Mouse (Mus musculus): ENCODE results near the gene Cdc37. TPM values are rescaled to one million over a fixed set of nuclear protein-coding genes. Genes with fewer than 3 reads are reported as not detected.

The Cdc37 gene
- polyA plus RNA-seq, 1 experiment from 2014 or later = 199 TPM

GRCm38 (mm10) chr9:21169157-21169556 is 19.4 kb upstream of the Cdc37 start:
- Histone ChIP-seq H3K36me3 (ENCODE audit: control insufficient read depth, insufficient read depth, low read length) (no peaks in the 10 kb centered on the region), H3K4me3 (ENCODE audit: low read depth, low read length) (no peak overlapping the region), H3K27me3 (ENCODE audit: control insufficient read depth, insufficient read depth, low read depth, low read length) (peaks cover 37% of the 10 kb centered on the region), H3K9me3 (replicated peaks; ENCODE audit: control insufficient read depth, low read length, poor library complexity, severe bottlenecking) (no peaks in the 10 kb centered on the region), H3K4me2 (ENCODE audit: low read length) (no peak overlapping the region), H3K4me1 (ENCODE audit: control insufficient read depth, insufficient read depth, low read length) (peaks cover 16% of the 10 kb centered on the region; the same call in 1 of the 2 replicates), H3K9ac (ENCODE audit: low read depth, low read length) (no peak overlapping the region), H3K27ac (ENCODE audit: low read length) (no peak overlapping the region)
- 41% methylated on average over 1 of the region's 1 CpGs for WGBS
- ATAC-seq = no peak

DNA sequence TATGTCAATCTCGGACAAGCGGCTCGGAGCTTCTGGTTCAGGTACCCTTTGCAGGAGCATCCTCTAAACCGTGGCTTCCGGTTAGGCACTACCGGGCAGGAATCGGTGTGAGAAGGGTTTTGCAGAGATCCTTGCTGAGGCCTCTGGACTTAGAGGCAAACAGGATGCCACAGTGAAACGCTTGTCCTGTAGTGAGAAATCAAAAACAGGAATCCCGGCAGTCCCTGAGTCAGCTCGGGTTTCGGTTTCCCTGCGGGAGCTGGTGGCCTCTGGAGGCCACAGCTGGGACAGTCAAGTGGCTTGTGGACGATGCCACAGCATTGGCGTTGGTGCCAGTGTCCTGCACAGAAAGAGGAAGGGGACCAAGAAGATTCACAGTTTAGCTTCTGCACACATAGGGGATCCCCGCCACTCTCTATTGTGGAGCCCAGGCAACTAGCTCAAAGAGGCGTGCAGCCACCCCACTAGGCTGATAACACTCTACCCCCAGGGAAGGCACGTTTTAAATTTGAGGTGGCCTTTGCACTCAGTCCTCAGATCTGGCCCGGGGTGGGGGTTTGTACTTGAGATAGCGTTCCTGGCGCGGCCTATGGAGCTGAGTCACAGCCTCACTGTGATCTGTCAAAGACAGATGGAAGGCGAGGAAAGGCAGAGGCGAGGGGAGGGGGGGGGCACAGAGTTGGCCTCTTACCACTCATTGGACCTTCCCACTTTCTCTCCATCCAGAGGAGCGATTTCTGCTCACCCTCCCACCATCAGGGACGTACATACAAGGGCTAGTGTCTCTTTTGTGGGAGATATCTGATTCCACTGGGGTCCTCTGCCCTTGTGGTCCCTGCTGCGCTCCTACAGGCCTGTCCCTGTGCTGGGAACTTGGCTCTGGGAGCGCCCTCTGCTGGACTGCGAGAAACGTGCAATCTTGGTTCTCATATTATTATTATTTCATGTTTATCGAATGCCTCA is 18.7 kb upstream of the Cdc37 start:
- 13% methylated on average over 30 of the region's 30 CpGs for WGBS
- Histone ChIP-seq H3K9ac (ENCODE audit: low read depth, low read length) (no peak overlapping the region), H3K36me3 (ENCODE audit: control insufficient read depth, insufficient read depth, low read length) (no peaks in the 10 kb centered on the region), H3K4me1 (ENCODE audit: control insufficient read depth, insufficient read depth, low read length) (peaks cover 18% of the 10 kb centered on the region; the same call in 1 of the 2 replicates), H3K4me2 (ENCODE audit: low read length) (no peak overlapping the region), H3K4me3 (ENCODE audit: low read depth, low read length) (no peak overlapping the region), H3K27me3 (ENCODE audit: control insufficient read depth, insufficient read depth, low read depth, low read length) (peaks cover 44% of the 10 kb centered on the region), H3K9me3 (replicated peaks; ENCODE audit: control insufficient read depth, low read length, poor library complexity, severe bottlenecking) (no peaks in the 10 kb centered on the region), H3K27ac (ENCODE audit: low read length) (no peak overlapping the region)
- no peak for ATAC-seq

- Histone ChIP-seq H3K4me3 (ENCODE audit: low read depth, low read length) (no peak overlapping the region), H3K4me1 (ENCODE audit: control insufficient read depth, insufficient read depth, low read length) (peaks cover 18% of the 10 kb centered on the region; the same call in 1 of the 2 replicates), H3K9me3 (replicated peaks; ENCODE audit: control insufficient read depth, low read length, poor library complexity, severe bottlenecking) (no peaks in the 10 kb centered on the region), H3K27ac (ENCODE audit: low read length) (no peak overlapping the region), H3K27me3 (ENCODE audit: control insufficient read depth, insufficient read depth, low read depth, low read length) (peaks cover 47% of the 10 kb centered on the region), H3K4me2 (ENCODE audit: low read length) (no peak overlapping the region), H3K36me3 (ENCODE audit: control insufficient read depth, insufficient read depth, low read length) (no peaks in the 10 kb centered on the region), H3K9ac (ENCODE audit: low read depth, low read length) (no peak overlapping the region)
- 72% methylated on average over 10 of the region's 10 CpGs for WGBS
- ATAC-seq = no peak
Observed at GRCm38 (mm10) chr9:21167140-21168097, 17.6 kb upstream of the Cdc37 start.

- Histone ChIP-seq H3K27ac (ENCODE audit: low read length) (no peak overlapping the region), H3K4me1 (ENCODE audit: control insufficient read depth, insufficient read depth, low read length) (peaks cover 18% of the 10 kb centered on the region; the same call in 1 of the 2 replicates), H3K4me2 (ENCODE audit: low read length) (peak overlapping the region; percentile 68), H3K4me3 (ENCODE audit: low read depth, low read length) (peak overlapping the region; percentile 52), H3K36me3 (ENCODE audit: control insufficient read depth, insufficient read depth, low read length) (no peaks in the 10 kb centered on the region), H3K9me3 (replicated peaks; ENCODE audit: control insufficient read depth, low read length, poor library complexity, severe bottlenecking) (no peaks in the 10 kb centered on the region), H3K9ac (ENCODE audit: low read depth, low read length) (peak overlapping the region; percentile 63; the same call in 1 of the 2 replicates), H3K27me3 (ENCODE audit: control insufficient read depth, insufficient read depth, low read depth, low read length) (peaks cover 51% of the 10 kb centered on the region)
- no peak for ATAC-seq
- 38% methylated on average over 3 of the region's 3 CpGs for WGBS
Observed at GRCm38 (mm10) chr9:21166516-21166915, 16.7 kb upstream of the Cdc37 start.

- H3K4me1 ChIP-seq (ENCODE audit: control insufficient read depth, insufficient read depth, low read length) = peaks cover 20% of the 10 kb centered on the region; the same call in 1 of the 2 replicates
- H3K4me3 ChIP-seq (ENCODE audit: low read depth, low read length) = peak overlapping the region; percentile 52
- peak overlapping the region; percentile 63 for H3K9ac ChIP-seq (ENCODE audit: low read depth, low read length)
- WGBS = 1% methylated on average over 43 of the region's 47 CpGs
- H3K27ac ChIP-seq (ENCODE audit: low read length) = no peak overlapping the region
- peak overlapping the region; percentile 68 for H3K4me2 ChIP-seq (ENCODE audit: low read length)
- H3K36me3 ChIP-seq (ENCODE audit: control insufficient read depth, insufficient read depth, low read length) = no peaks in the 10 kb centered on the region
- H3K9me3 ChIP-seq (replicated peaks; ENCODE audit: control insufficient read depth, low read length, poor library complexity, severe bottlenecking) = no peaks in the 10 kb centered on the region
- peaks cover 52% of the 10 kb centered on the region for H3K27me3 ChIP-seq (ENCODE audit: control insufficient read depth, insufficient read depth, low read depth, low read length)
- ATAC-seq = no peak
Observed at GRCm38 (mm10) chr9:21165952-21166451, 16.2 kb upstream of the Cdc37 start.

DNA sequence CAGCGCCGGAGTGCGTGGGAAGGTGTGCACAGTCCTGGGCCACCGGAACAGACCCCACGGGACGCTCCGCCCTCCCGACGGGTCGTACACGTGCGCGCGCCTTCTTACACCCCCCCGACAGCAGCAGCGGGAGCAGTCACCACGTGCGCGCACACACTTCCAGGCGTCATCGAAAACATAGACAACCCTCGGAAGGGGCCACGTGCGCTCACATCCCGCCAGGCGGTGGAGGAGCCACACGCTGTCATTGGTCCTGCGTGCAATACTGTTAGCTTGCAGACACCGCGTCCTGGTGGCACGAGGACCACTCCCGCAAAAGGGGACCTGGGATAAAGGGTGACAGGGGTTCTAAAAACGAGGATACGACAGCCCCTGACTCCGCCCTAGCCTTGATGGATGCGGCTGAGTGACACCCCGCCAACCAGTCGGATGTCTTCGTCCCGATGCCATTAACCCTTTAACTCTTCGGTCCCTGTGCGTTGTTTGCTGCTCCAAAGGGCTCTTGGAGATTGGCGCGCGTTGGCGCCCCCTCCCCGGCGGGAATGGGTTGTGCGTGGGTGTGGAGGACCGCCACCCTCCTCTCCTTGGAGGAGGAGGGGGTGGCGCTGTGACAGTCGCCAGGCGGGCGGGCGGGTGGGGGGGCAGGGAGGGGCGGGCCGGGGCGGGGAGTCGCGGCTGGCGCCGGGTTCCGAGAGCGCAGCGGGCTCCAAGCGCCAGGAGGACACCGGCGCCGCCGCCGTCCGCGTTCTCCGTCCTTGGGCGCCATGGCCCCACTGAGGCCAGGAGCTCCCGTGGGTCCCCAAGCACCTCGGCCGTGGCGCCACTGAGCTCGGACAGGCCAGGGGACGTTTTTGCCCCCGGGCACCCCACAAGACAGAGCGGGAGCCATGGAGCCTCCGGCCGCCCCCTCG is 15.5 kb upstream of the Cdc37 start, which contains the start of gene Pde4a:
Gene Pde4a, plus strand, starts transcription at position 674 of the 911 bp plus-strand sequence.
- Histone ChIP-seq H3K36me3 (ENCODE audit: control insufficient read depth, insufficient read depth, low read length) (no peaks in the 10 kb centered on the region), H3K27ac (ENCODE audit: low read length) (no peak within 1 kb of the TSS), H3K4me2 (ENCODE audit: low read length) (peak within 1 kb of the TSS; percentile 68), H3K9ac (ENCODE audit: low read depth, low read length) (peak within 1 kb of the TSS; percentile 63), H3K4me3 (ENCODE audit: low read depth, low read length) (peak within 1 kb of the TSS; percentile 52), H3K9me3 (replicated peaks; ENCODE audit: control insufficient read depth, low read length, poor library complexity, severe bottlenecking) (no peaks in the 10 kb centered on the region), H3K27me3 (ENCODE audit: control insufficient read depth, insufficient read depth, low read depth, low read length) (peaks cover 52% of the 10 kb centered on the region), H3K4me1 (ENCODE audit: control insufficient read depth, insufficient read depth, low read length) (peaks cover 21% of the 10 kb centered on the region; the same call in 1 of the 2 replicates)
- WGBS = under 1% methylated on average over 60 of the region's 86 CpGs
- ATAC-seq = peak; percentile 51

GRCm38 (mm10) chr9:21164072-21164471 is 14.3 kb upstream of the Cdc37 start:
- Histone ChIP-seq H3K27me3 (ENCODE audit: control insufficient read depth, insufficient read depth, low read depth, low read length) (peaks cover 52% of the 10 kb centered on the region), H3K4me2 (ENCODE audit: low read length) (peak overlapping the region; percentile 24; the same call in 1 of the 2 replicates), H3K4me3 (ENCODE audit: low read depth, low read length) (0 out of 2 replicates have a peak overlapping the region, but pooled peaks have one; percentile 15), H3K9ac (ENCODE audit: low read depth, low read length) (no peak overlapping the region), H3K4me1 (ENCODE audit: control insufficient read depth, insufficient read depth, low read length) (peaks cover 21% of the 10 kb centered on the region; the same call in 1 of the 2 replicates), H3K36me3 (ENCODE audit: control insufficient read depth, insufficient read depth, low read length) (no peaks in the 10 kb centered on the region), H3K27ac (ENCODE audit: low read length) (no peak overlapping the region), H3K9me3 (replicated peaks; ENCODE audit: control insufficient read depth, low read length, poor library complexity, severe bottlenecking) (no peaks in the 10 kb centered on the region)
- no peak for ATAC-seq
- 1% methylated on average over 26 of the region's 26 CpGs for WGBS
